Mouse (Mus musculus) C2C12 (cell line): ENCODE data around the gene Ccdc159.

Experiments used
- CEBPB ChIP-seq: IDR thresholded peaks from one replicate; pipeline ENCODE4 v1.6.1; 2011; ENCODE audit warnings: low read depth, mild to moderate bottlenecking, control low read depth, moderate library complexity
- CTCF ChIP-seq: IDR thresholded peaks from one replicate; pipeline ENCODE4 v1.5.1; 2011; ENCODE audit not compliant: control insufficient read depth, insufficient read depth, insufficient read length
- FOSL1 ChIP-seq: IDR thresholded peaks from one replicate; pipeline ENCODE4 v1.8.0; 2011; ENCODE audit warnings: mild to moderate bottlenecking, low read length; ENCODE audit not compliant: poor library complexity, insufficient read depth, severe bottlenecking
- MAX ChIP-seq: IDR thresholded peaks from one replicate; pipeline ENCODE4 v1.6.1; 2011; ENCODE audit warnings: mild to moderate bottlenecking, control low read depth
- MYOD1 ChIP-seq: IDR thresholded peaks from one replicate; pipeline ENCODE4 v1.6.1; 2011; ENCODE audit warnings: low read depth; ENCODE audit not compliant: control insufficient read depth, insufficient read length
- USF1 ChIP-seq: IDR thresholded peaks from one replicate; pipeline ENCODE4 v1.6.1; 2011; ENCODE audit warnings: low read depth, mild to moderate bottlenecking, control low read depth, moderate library complexity

- TF ChIP-seq MYOD1, result no peak
- TF ChIP-seq CTCF, result no peak
- TF ChIP-seq MAX, result no peak
- TF ChIP-seq USF1, result no peak
- TF ChIP-seq CEBPB, result no peak
- TF ChIP-seq FOSL1, result no peak
These were observed 10.5 kb downstream of the Ccdc159 start for GRCm38 (mm10) chr9:21937711-21938175.
